Mouse (Mus musculus) cortical plate, adult 2 months (tissue): Measurements from ENCODE around the gene Paf1. TPM values are rescaled to one million over a fixed set of nuclear protein-coding genes. Genes with fewer than 3 reads are reported as not detected.

ENCODE experiments used
- H3K27ac ChIP-seq: fragments of 200-500 bp; 2 replicates; pipeline ENCODE4 v1.5.1; 2012; ENCODE audit warnings: low read length, control low read depth, inconsistent platforms; ENCODE audit not compliant: insufficient read depth
- H3K4me1 ChIP-seq: fragments of 200-500 bp; 2 replicates; pipeline ENCODE4 v1.6.1; 2011; ENCODE audit warnings: low read length; ENCODE audit not compliant: control insufficient read depth, insufficient read depth
- H3K4me3 ChIP-seq: fragments of 200-500 bp; 2 replicates; pipeline ENCODE4 v1.5.1; 2011; ENCODE audit warnings: mild to moderate bottlenecking, low read length, control low read depth; ENCODE audit not compliant: insufficient read depth
- CTCF ChIP-seq: fragments of 200-500 bp; IDR thresholded peaks from 2 replicates; pipeline ENCODE4 v1.5.1; 2011; ENCODE audit warnings: mild to moderate bottlenecking, control low read depth, low read length; ENCODE audit not compliant: insufficient read depth; ENCODE audit errors: extremely low read depth
- POLR2A ChIP-seq: fragments of 200-500 bp; IDR thresholded peaks from 2 replicates; pipeline ENCODE4 v1.6.1; 2011; ENCODE audit warnings: mild to moderate bottlenecking, low read length, control low read depth; ENCODE audit not compliant: insufficient read depth; ENCODE audit errors: extremely low read depth
- polyA plus RNA-seq: library from polyadenylated mRNA; depleted of rRNA; stranded (reverse); fragments of >200 nt; gene quantifications from 2 replicates; pipeline ENCODE4 v1.2.3, GENCODE M21; 2012; rRNA removed

Paf1 gene
- polyA plus RNA-seq, 1 experiment = 101 TPM

- TF ChIP-seq POLR2A (no peak), CTCF (no peak)
- no peak overlapping the region for H3K4me3 ChIP-seq
- no peaks in the 10 kb centered on the region for H3K4me1 ChIP-seq
- H3K27ac ChIP-seq = no peak overlapping the region
Measured at GRCm38 (mm10) chr7:28438771-28439170, 46.0 kb downstream of the Paf1 start.

GRCm38 (mm10) chr7:28440739-28441138 lies 48.0 kb downstream of the Paf1 start:
- Histone ChIP-seq H3K4me3 (no peak overlapping the region), H3K27ac (no peak overlapping the region), H3K4me1 (no peaks in the 10 kb centered on the region)
- TF ChIP-seq CTCF (no peak), POLR2A (no peak)

DNA sequence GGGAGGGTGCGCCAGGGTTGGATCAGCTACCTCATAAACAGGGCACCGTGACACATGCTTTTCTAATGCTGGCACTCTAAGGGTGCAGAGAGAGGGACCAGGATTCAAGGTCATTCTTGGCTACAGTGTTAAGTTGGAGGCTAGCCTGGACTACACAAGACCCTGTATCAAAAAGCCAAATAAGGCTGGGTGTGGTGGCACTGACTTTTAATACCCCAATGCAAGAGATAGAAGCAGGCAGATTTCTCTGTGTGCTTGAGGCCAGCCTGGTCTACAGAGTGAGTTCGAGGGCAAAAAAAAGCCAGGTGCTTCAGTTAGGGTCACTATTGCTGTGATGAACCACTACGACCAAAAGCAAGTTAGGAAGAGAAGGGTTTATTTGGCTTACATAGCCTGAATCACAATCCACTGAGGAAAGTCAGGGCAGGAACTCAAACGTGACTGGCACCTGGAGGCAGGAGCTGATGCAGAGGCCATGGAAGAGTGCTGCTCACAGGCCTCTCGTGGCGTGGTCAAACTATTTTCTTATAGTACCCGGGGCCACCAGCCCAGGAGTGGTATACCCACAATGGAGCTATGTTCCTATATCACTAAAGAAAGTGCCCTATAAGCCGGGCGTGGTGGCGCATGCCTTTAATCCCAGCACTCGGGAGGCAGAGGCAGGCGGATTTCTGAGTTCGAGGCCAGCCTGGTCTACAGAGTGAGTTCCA lies 49.2 kb downstream of the Paf1 start:
- TF ChIP-seq CTCF = no peak
- TF ChIP-seq POLR2A = no peak
- H3K4me1 ChIP-seq = no peaks in the 10 kb centered on the region
- H3K4me3 ChIP-seq = no peak overlapping the region
- no peak overlapping the region for H3K27ac ChIP-seq

DNA sequence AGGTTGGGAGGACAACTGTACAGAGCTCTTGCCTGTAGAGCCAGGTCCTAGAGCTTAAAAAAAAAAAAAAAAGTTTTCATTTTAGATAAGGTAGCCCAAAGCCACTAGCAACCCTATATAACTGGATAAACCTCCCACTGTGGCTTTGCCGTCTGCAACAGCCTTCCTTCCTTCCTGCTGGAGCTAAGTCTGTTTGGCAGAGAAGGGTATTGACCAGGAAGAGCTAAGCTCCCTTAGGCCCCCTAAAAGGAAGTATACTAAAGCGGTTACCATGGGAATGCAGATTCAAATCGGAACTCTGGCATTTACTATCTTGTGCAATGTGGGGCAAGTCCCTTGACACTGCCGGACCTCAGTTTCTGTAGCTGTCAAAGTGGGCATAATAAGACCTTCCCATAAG lies 49.9 kb downstream of the Paf1 start:
- H3K27ac ChIP-seq = no peak overlapping the region
- H3K4me1 ChIP-seq = no peaks in the 10 kb centered on the region
- TF ChIP-seq CTCF (no peak), POLR2A (no peak)
- no peak overlapping the region for H3K4me3 ChIP-seq

DNA sequence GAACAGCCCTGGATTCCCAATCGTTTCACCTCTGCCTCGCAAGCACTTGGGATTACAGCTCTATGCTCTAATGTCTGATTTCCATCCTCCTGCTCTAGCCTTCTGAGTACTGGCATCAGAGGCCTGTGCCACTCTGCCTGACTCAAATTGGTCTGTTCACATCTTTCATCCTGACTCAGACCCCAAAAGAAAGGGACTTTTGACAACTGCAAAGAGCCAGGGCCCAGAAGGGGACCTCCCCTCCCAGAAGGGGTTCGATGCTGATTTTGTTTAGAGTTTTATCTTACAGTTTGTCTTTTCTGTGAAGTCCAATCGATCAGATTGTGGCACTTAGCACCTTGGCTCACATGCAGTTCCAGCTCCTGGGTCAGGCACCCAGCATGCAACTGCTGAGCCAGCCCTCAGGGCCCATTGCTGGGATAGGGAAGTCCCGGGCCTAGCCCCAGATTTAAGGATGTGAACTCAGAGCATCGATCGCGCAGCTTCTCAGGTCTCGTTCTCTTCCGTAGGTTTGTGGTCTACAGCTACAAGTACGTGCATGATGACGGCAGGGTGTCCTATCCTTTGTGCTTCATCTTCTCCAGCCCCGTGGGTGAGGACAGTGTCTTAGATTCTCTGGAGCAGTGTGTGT lies 51.7 kb downstream of the Paf1 start:
- Histone ChIP-seq H3K4me3 (no peak overlapping the region), H3K27ac (no peak overlapping the region), H3K4me1 (no peaks in the 10 kb centered on the region)
- TF ChIP-seq CTCF (no peak), POLR2A (no peak)

- no peak overlapping the region for H3K27ac ChIP-seq
- no peaks in the 10 kb centered on the region for H3K4me1 ChIP-seq
- TF ChIP-seq POLR2A (no peak), CTCF (peak; percentile 70)
- no peak overlapping the region for H3K4me3 ChIP-seq
Measured at GRCm38 (mm10) chr7:28446446-28446845, 53.7 kb downstream of the Paf1 start.

DNA sequence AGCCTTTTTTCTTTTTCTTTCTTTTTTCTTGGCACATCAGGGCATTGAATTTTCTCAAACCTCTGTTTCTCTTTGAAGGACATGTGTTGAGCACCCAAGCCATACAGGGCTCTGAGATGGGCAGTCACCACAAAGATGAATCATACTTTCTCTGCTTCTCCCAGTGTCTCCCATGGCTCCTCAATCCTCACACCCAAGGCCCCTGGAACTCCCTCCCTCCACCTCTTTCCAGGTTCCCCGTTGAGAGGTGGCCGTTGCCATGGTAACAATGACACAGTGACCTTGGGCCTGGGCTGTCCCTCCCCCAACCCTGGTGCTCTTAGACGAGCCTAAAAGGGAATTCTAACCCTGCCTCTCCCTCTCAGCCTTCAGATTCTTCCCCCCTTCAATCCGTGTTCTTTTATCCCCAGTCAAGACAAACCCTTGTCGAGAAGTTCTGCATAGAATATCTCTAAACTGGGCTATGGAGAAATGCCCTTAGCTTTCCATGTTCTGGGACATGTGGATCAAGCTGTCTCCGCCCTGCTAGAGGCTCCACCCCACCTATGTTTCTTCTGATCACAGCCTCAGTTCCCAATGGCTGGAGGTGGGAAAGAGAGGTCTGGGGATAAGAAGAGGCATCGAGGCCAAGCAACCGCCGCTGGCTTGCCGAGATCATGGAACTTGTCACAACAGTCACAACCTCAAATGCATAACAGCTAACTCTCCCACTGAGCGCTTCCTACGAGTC lies 54.5 kb downstream of the Paf1 start:
- no peak overlapping the region for H3K4me3 ChIP-seq
- no peak overlapping the region for H3K27ac ChIP-seq
- no peak for TF ChIP-seq CTCF
- TF ChIP-seq POLR2A = no peak
- H3K4me1 ChIP-seq = no peaks in the 10 kb centered on the region

- Histone ChIP-seq H3K27ac (no peak overlapping the region), H3K4me3 (no peak overlapping the region)
- TF ChIP-seq CTCF (no peak), POLR2A (no peak)
Measured at GRCm38 (mm10) chr7:28447865-28448820, 55.4 kb downstream of the Paf1 start.

More at GRCm38 (mm10) chr7:28447865-28448820, 55.4 kb downstream of the Paf1 start:
- H3K4me1 ChIP-seq = peaks cover under 1% of the 10 kb centered on the region; the same call in 1 of the 2 replicates

Other genes starting within 250 kb of the Paf1 start
- 78.3 and 82.6 TPM in 2 replicates for gene Fbl, start 223.2 kb upstream of the Paf1 start, polyA plus RNA-seq
- gene Dyrk1b, start 213.5 kb upstream of the Paf1 start, polyA plus RNA-seq = 30.7 and 31.1 TPM in 2 replicates
- gene Eid2, start 125.1 kb upstream of the Paf1 start, polyA plus RNA-seq = 49.2 and 52.2 TPM in 2 replicates
- 26.4 and 27.0 TPM in 2 replicates for gene Eid2b, start 115.2 kb upstream of the Paf1 start, polyA plus RNA-seq
- 0.92 and 1.0 TPM in 2 replicates for gene Selenov, start 101.8 kb upstream of the Paf1 start, polyA plus RNA-seq
- gene Dll3, start 90.7 kb upstream of the Paf1 start, polyA plus RNA-seq = 2.2 TPM in 2 replicates
- 56.9 and 58.6 TPM in 2 replicates for gene Timm50, start 80.9 kb upstream of the Paf1 start, polyA plus RNA-seq
- gene Supt5, start 54.2 kb upstream of the Paf1 start, polyA plus RNA-seq = 112 and 113 TPM in 2 replicates
- 648 and 653 TPM in 2 replicates for gene Rps16, start 42.3 kb upstream of the Paf1 start, polyA plus RNA-seq
- 3.5 and 4.2 TPM in 2 replicates for gene Plekhg2, start 20.4 kb upstream of the Paf1 start, polyA plus RNA-seq
- gene Zfp36, start 12.7 kb upstream of the Paf1 start, polyA plus RNA-seq = 3.6 and 3.8 TPM in 2 replicates
- 38.6 and 42.6 TPM in 2 replicates for gene Med29, start 243 bp upstream of the Paf1 start, polyA plus RNA-seq
- 2.8 and 5.1 TPM in 2 replicates for gene Gmfg, start 44.5 kb downstream of the Paf1 start, polyA plus RNA-seq
- gene Lrfn1, start 59.0 kb downstream of the Paf1 start, polyA plus RNA-seq = 47.0 and 51.1 TPM in 2 replicates
- gene Ifnl2, start 117.5 kb downstream of the Paf1 start, polyA plus RNA-seq = not detected in 2 replicates
- gene Ifnl3, start 129.9 kb downstream of the Paf1 start, polyA plus RNA-seq = not detected in 2 replicates
- gene Sycn, start 147.9 kb downstream of the Paf1 start, polyA plus RNA-seq = not detected in 2 replicates
- 0.10 and 0.15 TPM in 2 replicates for gene Nccrp1, start 154.3 kb downstream of the Paf1 start, polyA plus RNA-seq
- 59.0 and 63.8 TPM in 2 replicates for gene Samd4b, start 205.2 kb downstream of the Paf1 start, polyA plus RNA-seq
- gene Pak4, start 205.2 kb downstream of the Paf1 start, polyA plus RNA-seq = 8.0 and 8.2 TPM in 2 replicates
- 0.89 and 1.3 TPM in 2 replicates for gene Acp7, start 238.4 kb downstream of the Paf1 start, polyA plus RNA-seq